Mouse (Mus musculus): Measurements from ENCODE around the gene Sh3bp2.
"Not testable (repeated sequence)": the region's sequence is repeated elsewhere in the genome, so short reads cannot be mapped to it uniquely, and the experiment has no call there.

The Sh3bp2 gene

GRCm38 (mm10) chr5:34572568-34572967 lies 46.9 kb downstream of the Sh3bp2 start:
- not testable (repeated sequence) for DNase-seq (ENCODE audit: low spot score)

DNA sequence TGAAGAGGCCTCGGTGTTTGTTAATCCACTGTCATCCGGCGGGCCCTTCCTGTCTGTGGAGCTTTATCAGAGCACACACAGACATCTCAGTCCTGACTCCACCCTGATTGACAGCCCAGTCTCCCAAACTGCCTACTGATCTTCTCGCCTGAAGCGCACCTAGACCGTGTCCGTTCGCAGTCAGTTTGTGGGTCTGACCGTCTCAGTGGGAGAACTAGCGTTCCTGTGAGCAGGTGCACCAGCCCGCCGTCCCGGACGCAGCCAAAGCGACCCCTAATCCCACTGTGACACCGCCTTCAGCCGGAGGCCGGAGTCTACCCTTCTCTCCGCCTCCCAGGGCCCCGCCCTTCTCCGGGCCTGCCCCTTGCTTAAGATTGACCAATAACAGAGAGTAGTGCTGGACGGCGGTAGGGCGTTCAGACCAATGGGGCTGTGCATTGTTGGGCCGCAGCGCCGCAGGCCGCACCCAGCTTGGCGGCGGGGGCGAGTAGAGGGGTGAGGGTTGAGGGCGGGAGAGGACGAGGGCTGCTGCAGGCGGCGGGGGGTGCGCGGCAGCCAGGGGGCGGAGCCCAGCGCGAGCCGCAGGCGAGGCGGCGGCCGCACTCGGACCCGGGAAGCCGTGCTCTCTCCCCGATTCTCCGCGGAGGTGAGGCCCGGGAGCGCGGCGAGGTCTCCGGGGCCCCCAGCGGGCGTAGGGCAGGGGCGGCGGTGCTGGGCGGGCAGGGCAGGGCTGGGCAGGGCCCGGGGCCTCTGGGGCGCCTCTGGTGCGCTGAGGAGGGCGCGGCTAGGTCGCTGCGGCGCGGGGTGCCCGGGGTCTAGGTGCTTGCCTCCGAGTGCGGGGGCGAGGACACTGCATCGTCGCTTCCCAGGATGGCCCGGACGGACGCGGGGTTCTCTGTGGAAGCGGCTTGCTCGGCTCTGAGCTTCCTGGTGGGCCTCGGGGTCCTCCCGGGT lies 47.9 kb downstream of the Sh3bp2 start, which contains the start of gene Add1:
TSS of gene Add1 (plus strand) at position 397 of the 954 bp plus-strand sequence.
- peak; percentile 97 for DNase-seq (ENCODE audit: low spot score)

- no peak for DNase-seq (ENCODE audit: low spot score)
Observed at GRCm38 (mm10) chr5:34574721-34575120, 49.1 kb downstream of the Sh3bp2 start.

DNA sequence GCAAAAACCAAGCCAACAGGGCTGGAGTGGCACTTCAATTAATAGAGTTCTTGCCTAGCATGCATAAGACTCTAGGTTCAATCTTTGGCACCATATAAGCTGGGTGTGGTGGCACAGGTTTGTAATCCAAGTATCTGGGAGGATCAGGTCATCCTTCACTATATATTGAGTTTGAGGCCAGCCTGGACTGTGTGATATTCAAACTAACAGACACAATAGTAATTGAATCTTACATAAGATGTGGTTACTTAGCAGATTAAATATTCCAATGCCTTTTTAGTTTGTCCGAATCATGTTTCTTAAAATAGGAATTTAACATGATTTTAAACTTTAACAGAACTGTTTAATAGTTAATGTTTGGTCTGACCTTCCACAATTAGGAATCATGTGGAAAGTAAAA lies 50.6 kb downstream of the Sh3bp2 start:
- no peak for DNase-seq (ENCODE audit: low spot score)

GRCm38 (mm10) chr5:34578038-34578655 lies 52.5 kb downstream of the Sh3bp2 start:
- DNase-seq (ENCODE audit: low spot score): no peak

DNA sequence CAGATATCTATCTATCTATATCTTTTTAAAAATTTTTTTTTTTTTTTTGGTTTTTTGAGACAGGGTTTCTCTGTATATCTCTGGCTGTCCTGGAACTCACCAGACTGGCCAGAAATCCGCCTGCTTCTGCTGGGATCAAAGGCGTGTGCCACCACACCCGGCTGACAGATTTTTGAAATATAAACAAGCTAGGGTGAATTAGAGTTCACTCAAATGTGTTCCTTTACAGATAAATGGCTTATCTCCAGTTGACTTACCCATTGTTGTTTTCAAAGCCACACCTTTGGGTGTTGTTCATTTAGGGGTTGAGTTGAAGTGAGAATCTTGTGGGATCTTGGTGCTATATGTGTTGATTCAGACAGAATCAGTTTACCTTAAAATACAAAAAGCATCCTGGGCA lies 53.7 kb downstream of the Sh3bp2 start:
- no peak for DNase-seq (ENCODE audit: low spot score)

DNA sequence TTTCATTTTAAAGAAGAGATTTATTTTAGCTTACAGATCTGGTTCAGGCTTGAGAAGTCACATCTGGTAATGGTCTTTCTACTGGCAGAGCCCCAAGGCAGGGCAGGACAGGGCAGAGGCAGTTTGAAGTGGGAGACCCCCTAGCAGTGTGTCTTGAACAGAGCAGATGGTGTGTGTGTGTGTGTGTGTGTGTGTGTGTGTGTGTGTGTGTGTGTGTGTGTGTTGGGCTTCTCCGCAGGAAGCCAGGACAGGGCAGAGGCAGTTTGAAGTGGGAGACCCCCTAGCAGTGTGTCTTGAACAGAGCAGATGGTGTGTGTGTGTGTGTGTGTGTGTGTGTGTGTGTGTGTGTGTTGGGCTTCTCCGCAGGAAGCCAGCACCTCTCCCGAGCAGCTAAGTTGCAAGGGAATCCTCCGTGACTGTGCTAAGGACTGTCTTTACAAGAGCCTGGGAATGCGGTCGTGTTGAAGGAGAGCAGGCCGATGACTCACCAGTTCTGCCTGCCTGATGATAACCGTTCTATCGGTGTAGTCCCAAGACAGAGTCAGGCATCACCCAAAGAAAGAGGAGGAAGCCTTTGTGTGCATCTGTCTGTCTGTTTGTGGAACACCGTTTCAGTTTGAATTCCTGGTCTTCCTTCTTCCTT lies 56.2 kb downstream of the Sh3bp2 start:
- peak; percentile 41 for DNase-seq (ENCODE audit: low spot score)

- DNase-seq (ENCODE audit: low spot score): no peak
Observed at GRCm38 (mm10) chr5:34582314-34582675, 56.7 kb downstream of the Sh3bp2 start.

DNA sequence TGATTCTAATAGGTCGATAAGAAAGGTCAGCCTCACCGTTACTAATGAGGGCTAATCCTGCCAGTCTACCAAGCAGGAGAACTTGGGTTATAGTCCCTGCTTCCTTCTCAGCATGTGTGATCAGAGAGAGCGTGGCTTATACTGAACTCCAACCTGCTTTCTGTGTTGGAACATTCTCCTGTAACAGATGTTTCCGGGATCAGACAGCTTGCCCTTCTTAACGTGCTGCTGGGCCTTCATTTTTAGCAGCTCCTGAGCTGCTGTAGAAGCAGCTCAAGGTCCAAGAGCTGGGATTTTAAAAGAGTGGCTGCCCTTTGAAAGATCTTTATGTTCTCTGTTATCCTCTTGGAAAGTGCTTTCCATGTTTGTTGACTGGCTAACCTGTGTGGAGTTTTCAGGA lies 59.6 kb downstream of the Sh3bp2 start:
- no peak for DNase-seq (ENCODE audit: low spot score)

- no peak for DNase-seq (ENCODE audit: low spot score)
Observed at GRCm38 (mm10) chr5:34587881-34588280, 62.2 kb downstream of the Sh3bp2 start.

GRCm38 (mm10) chr5:34590059-34590458 lies 64.4 kb downstream of the Sh3bp2 start:
- peak; percentile 41 for DNase-seq (ENCODE audit: low spot score)

DNA sequence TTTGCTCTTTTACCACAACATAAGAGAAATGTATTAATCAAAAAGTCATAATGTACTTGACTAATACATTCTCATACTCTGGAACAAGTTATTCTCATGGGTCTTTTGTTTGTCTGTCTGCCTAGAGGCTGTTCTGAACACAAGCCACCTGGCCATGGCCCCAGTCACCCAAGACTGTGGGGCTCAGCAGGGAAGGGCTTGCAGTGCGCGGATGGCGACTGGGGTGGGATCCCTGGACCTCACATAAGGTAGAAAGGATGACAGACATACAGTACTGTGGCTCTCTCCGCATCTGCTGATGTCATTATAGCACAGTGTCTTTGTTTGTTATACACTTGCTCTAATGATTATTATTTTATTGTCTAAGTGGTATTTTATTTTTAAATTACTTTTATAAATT lies 65.1 kb downstream of the Sh3bp2 start:
- no peak for DNase-seq (ENCODE audit: low spot score)

DNA sequence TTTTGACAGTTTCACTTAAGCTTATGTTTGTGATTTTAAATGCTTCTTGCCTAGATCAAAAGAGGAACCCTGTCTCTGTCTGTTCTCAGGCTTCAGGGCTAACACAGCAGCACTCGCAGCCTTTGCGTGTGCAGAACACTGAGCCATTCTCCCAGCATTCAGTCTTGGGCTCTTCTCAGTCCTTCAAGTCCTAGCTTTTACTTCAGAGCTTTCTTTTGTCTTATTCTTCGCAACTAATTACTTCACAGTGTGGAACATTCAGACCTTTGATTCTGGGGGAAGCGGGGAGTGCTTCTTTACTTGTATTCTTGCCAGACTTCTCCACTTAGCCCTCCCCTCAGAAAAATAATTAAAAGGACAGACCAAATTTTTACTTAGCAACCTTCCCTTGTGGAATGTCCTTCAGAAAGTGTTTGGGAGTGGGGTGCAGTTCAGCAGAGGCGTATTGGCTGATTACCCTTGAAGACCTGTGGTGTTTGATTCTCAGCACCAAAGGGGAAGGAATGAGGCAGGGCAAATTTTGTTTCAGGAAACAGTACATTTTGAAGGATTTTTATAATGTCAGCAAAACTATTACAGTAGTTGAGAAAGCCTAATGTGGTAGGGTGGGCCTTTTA lies 65.9 kb downstream of the Sh3bp2 start:
- DNase-seq (ENCODE audit: low spot score): no peak

- DNase-seq (ENCODE audit: low spot score): not testable (repeated sequence)
Observed at GRCm38 (mm10) chr5:34592224-34592623, 66.6 kb downstream of the Sh3bp2 start.

GRCm38 (mm10) chr5:34592666-34593065 lies 67.0 kb downstream of the Sh3bp2 start:
- no peak for DNase-seq (ENCODE audit: low spot score)

DNA sequence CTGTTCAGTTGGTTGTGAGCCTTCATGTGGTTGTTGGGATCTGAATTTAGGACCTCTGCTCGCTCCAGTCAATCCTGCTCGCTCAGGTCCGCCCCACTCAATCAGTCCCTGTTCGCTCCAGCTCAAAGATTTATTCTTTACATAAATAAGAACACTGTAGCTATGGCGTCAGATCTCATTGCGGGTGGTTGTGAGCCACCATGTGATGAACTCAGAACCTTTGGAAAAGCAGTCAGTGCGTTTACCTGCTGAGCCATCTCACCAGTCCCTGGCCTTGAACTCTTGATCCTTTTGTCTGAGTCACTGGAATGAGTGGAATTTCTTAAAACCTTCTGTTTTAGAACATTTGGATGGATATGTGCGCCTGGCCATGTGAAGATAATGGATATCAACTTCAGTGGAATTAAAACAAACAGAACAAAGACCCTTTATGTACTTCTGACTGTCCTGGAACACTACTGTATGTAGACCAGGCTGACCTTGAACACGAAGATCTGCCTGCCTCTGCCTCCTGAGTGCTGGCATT lies 67.6 kb downstream of the Sh3bp2 start:
- DNase-seq (ENCODE audit: low spot score): no peak

DNA sequence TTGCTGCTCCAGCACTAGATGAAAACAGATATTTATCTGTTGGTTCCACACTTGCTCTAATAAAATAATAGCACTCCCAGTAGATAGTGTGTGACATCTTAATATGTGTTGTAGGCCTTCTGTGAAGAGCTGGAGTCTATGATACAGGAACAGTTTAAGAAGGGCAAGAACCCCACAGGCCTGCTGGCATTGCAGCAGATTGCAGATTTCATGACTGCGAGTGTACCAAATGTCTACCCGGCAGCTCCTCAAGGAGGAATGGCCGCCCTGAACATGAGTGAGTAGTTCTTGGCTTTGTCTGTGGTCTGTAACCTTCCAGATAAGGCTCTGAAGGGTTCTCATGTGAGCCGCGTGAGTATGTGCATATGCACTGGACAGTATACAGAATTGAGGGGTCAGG lies 78.9 kb downstream of the Sh3bp2 start:
- DNase-seq (ENCODE audit: low spot score): no peak

- DNase-seq (ENCODE audit: low spot score): no peak
Observed at GRCm38 (mm10) chr5:34607100-34607880, 81.7 kb downstream of the Sh3bp2 start.

GRCm38 (mm10) chr5:34608226-34608625 lies 82.6 kb downstream of the Sh3bp2 start:
- DNase-seq (ENCODE audit: low spot score): no peak

DNA sequence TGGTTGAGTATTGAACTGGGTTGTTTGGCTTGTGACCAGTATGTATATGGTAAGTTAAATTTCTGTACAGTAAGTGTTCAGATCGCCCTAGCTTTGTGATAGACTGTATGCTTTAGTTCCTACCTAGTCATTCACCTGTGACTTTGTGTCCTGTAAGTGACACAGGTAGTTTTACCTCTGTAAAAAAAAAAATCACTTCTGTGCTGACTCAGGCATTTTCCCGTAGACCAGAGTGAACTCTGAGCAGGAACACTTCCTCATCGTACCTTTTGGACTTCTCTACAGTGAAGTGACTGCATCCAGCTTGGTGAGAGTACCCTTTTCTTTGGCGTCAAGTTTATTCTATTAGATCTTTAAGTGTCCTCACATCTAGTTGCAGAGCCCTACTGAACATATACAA lies 84.3 kb downstream of the Sh3bp2 start:
- DNase-seq (ENCODE audit: low spot score): no peak
